Mouse (Mus musculus): ENCODE data around the gene Echs1. TPM values are rescaled to one million over a fixed set of nuclear protein-coding genes. Genes with fewer than 3 reads are reported as not detected.

Gene Echs1
- polyA plus RNA-seq, 1 experiment from 2014 or later, result 174 TPM

GRCm38 (mm10) chr7:140061832-140062130 lies 54.5 kb downstream of the Echs1 start:
- H3K36me3 ChIP-seq, result no peaks in the 10 kb centered on the region
- H3K9ac ChIP-seq, result no peak overlapping the region
- no peak for ATAC-seq (ENCODE audit: insufficient number of reproducible peaks, low FRiP score)
- peak overlapping the region; percentile 76 for H3K4me2 ChIP-seq
- H3K4me3 ChIP-seq, result peak overlapping the region; percentile 42
- WGBS, result 4% methylated on average over 6 of the region's 6 CpGs
- H3K9me3 ChIP-seq (replicated peaks), result peaks cover 2% of the 10 kb centered on the region; the same call in 1 of the 2 replicates
- peaks cover 18% of the 10 kb centered on the region for H3K4me1 ChIP-seq (replicated peaks)
- H3K27ac ChIP-seq (ENCODE audit: poor library complexity, severe bottlenecking), result no peak overlapping the region
- peaks cover 100% of the 10 kb centered on the region for H3K27me3 ChIP-seq (replicated peaks)

GRCm38 (mm10) chr7:140060936-140061831 lies 55.1 kb downstream of the Echs1 start:
- Histone ChIP-seq H3K4me3 (peak overlapping the region; percentile 42), H3K4me1 (replicated peaks) (peaks cover 18% of the 10 kb centered on the region), H3K27me3 (replicated peaks) (peaks cover 100% of the 10 kb centered on the region), H3K4me2 (peak overlapping the region; percentile 76), H3K9ac (no peak overlapping the region; the same call in 1 of the 2 replicates), H3K36me3 (no peaks in the 10 kb centered on the region), H3K27ac (ENCODE audit: poor library complexity, severe bottlenecking) (no peak overlapping the region), H3K9me3 (replicated peaks) (no peaks in the 10 kb centered on the region)
- 2% methylated on average over 47 of the region's 47 CpGs for WGBS
- no peak for ATAC-seq (ENCODE audit: insufficient number of reproducible peaks, low FRiP score)

- 18% methylated on average over 4 of the region's 4 CpGs for WGBS
- Histone ChIP-seq H3K4me3 (no peak overlapping the region), H3K9me3 (replicated peaks) (no peaks in the 10 kb centered on the region), H3K4me1 (replicated peaks) (peaks cover 18% of the 10 kb centered on the region), H3K9ac (no peak overlapping the region), H3K4me2 (no peak overlapping the region), H3K27ac (ENCODE audit: poor library complexity, severe bottlenecking) (no peak overlapping the region), H3K36me3 (no peaks in the 10 kb centered on the region), H3K27me3 (replicated peaks) (peaks cover 100% of the 10 kb centered on the region)
- no peak for ATAC-seq (ENCODE audit: insufficient number of reproducible peaks, low FRiP score)
Measured at GRCm38 (mm10) chr7:140059601-140060000, 56.7 kb downstream of the Echs1 start.

- Histone ChIP-seq H3K9ac (peak overlapping the region; percentile 59), H3K9me3 (replicated peaks) (no peaks in the 10 kb centered on the region), H3K4me2 (peak overlapping the region; percentile 77), H3K27ac (ENCODE audit: poor library complexity, severe bottlenecking) (no peak overlapping the region), H3K36me3 (no peaks in the 10 kb centered on the region), H3K4me1 (replicated peaks) (peaks cover 18% of the 10 kb centered on the region), H3K4me3 (peak overlapping the region; percentile 51), H3K27me3 (replicated peaks) (peaks cover 98% of the 10 kb centered on the region)
- WGBS, result 25% methylated on average over 7 of the region's 7 CpGs
- no peak for ATAC-seq (ENCODE audit: insufficient number of reproducible peaks, low FRiP score)
Measured at GRCm38 (mm10) chr7:140058528-140058927, 57.7 kb downstream of the Echs1 start.

GRCm38 (mm10) chr7:140057413-140058407 lies 58.6 kb downstream of the Echs1 start:
- ATAC-seq (ENCODE audit: insufficient number of reproducible peaks, low FRiP score), result peak; percentile 34; the same call in 1 of the 2 replicates
- Histone ChIP-seq H3K4me3 (peak overlapping the region; percentile 51), H3K4me2 (peak overlapping the region; percentile 77), H3K36me3 (no peaks in the 10 kb centered on the region), H3K9ac (peak overlapping the region; percentile 59), H3K9me3 (replicated peaks) (no peaks in the 10 kb centered on the region), H3K27ac (ENCODE audit: poor library complexity, severe bottlenecking) (no peak overlapping the region), H3K27me3 (replicated peaks) (peaks cover 98% of the 10 kb centered on the region), H3K4me1 (replicated peaks) (peaks cover 18% of the 10 kb centered on the region)
- WGBS, result 2% methylated on average over 53 of the region's 53 CpGs

Other genes with a start within 250 kb of the Echs1 start
- gene Kndc1, start 221.8 kb downstream of the Echs1 start, polyA plus RNA-seq (2016; fragmentation: Nextera tagmentation; extraction: Ambion mirVana), result 0.06 TPM in 1 of 2 replicates, not detected in the other
- not detected in 2 replicates for gene Utf1, start 172.7 kb downstream of the Echs1 start, polyA plus RNA-seq (2016; fragmentation: Nextera tagmentation; extraction: Ambion mirVana)
- gene 6430531B16Rik, start 137.7 kb downstream of the Echs1 start, polyA plus RNA-seq (2016; fragmentation: Nextera tagmentation; extraction: Ambion mirVana), result 0.27 and 0.33 TPM in 2 replicates
- gene Adam8, start 123.9 kb downstream of the Echs1 start, polyA plus RNA-seq (2016; fragmentation: Nextera tagmentation; extraction: Ambion mirVana), result 0.61 and 1.0 TPM in 2 replicates
- gene Zfp511, start 80.1 kb downstream of the Echs1 start, polyA plus RNA-seq (2016; fragmentation: Nextera tagmentation; extraction: Ambion mirVana), result 30.9 and 37.1 TPM in 2 replicates
- gene Tubgcp2, start 79.8 kb downstream of the Echs1 start, polyA plus RNA-seq (2016; fragmentation: Nextera tagmentation; extraction: Ambion mirVana), result 41.4 and 41.7 TPM in 2 replicates
- gene Msx3, start 67.4 kb downstream of the Echs1 start, polyA plus RNA-seq (2016; fragmentation: Nextera tagmentation; extraction: Ambion mirVana), result not detected in 2 replicates
- gene Caly, start 33.9 kb downstream of the Echs1 start, polyA plus RNA-seq (2016; fragmentation: Nextera tagmentation; extraction: Ambion mirVana), result 0.36 and 0.59 TPM in 2 replicates
- 0.44 TPM in 1 of 2 replicates, not detected in the other for gene Prap1, start 23.1 kb downstream of the Echs1 start, polyA plus RNA-seq (2016; fragmentation: Nextera tagmentation; extraction: Ambion mirVana)
- gene Fuom, start 14.0 kb downstream of the Echs1 start, polyA plus RNA-seq (2016; fragmentation: Nextera tagmentation; extraction: Ambion mirVana), result 75.4 and 83.0 TPM in 2 replicates
- 14.5 and 16.3 TPM in 2 replicates for gene Paox, start 677 bp downstream of the Echs1 start, polyA plus RNA-seq (2016; fragmentation: Nextera tagmentation; extraction: Ambion mirVana)
- gene Mtg1, start 21.1 kb upstream of the Echs1 start, polyA plus RNA-seq (2016; fragmentation: Nextera tagmentation; extraction: Ambion mirVana), result 28.3 and 28.9 TPM in 2 replicates
- 0.08 TPM in 1 of 2 replicates, not detected in the other for gene Sprn, start 38.4 kb upstream of the Echs1 start, polyA plus RNA-seq (2016; fragmentation: Nextera tagmentation; extraction: Ambion mirVana)
- not detected in 2 replicates for gene Olfr522, start 48.3 kb upstream of the Echs1 start, polyA plus RNA-seq (2016; fragmentation: Nextera tagmentation; extraction: Ambion mirVana)
- not detected in 2 replicates for gene Olfr523, start 56.7 kb upstream of the Echs1 start, polyA plus RNA-seq (2016; fragmentation: Nextera tagmentation; extraction: Ambion mirVana)
- gene Olfr524, start 89.5 kb upstream of the Echs1 start, polyA plus RNA-seq (2016; fragmentation: Nextera tagmentation; extraction: Ambion mirVana), result not detected in 2 replicates
- not detected in 2 replicates for gene Cd163l1, start 101.8 kb upstream of the Echs1 start, polyA plus RNA-seq (2016; fragmentation: Nextera tagmentation; extraction: Ambion mirVana)
- not detected in 2 replicates for gene 5830411N06Rik, start 130.8 kb upstream of the Echs1 start, polyA plus RNA-seq (2016; fragmentation: Nextera tagmentation; extraction: Ambion mirVana)
- gene Olfr525, start 204.4 kb upstream of the Echs1 start, polyA plus RNA-seq (2016; fragmentation: Nextera tagmentation; extraction: Ambion mirVana), result not detected in 2 replicates
- gene Olfr527, start 217.5 kb upstream of the Echs1 start, polyA plus RNA-seq (2016; fragmentation: Nextera tagmentation; extraction: Ambion mirVana), result not detected in 2 replicates
- not detected in 2 replicates for gene Olfr60, start 245.2 kb upstream of the Echs1 start, polyA plus RNA-seq (2016; fragmentation: Nextera tagmentation; extraction: Ambion mirVana)